Comparison of ENCODE assay signal across 8 mouse cellular contexts in genomic region chr5:104021597-104022378, GRCm38 (mm10). TPM values are rescaled to one million over a fixed set of nuclear protein-coding genes. Genes with fewer than 3 reads are reported as not detected.
DNase-seq lines count a peak whose midpoint lies in the region; ATAC-seq lines count a peak whose summit lies in the region.

TSS of gene Hsd17b11 (minus strand) at chr5:104021919.

- peak within 1 kb of the TSS; percentile 60 for H3K9ac ChIP-seq in hindbrain, embryonic 12.5 days

- H3K27ac ChIP-seq in hindbrain, embryonic 12.5 days, result no peak within 1 kb of the TSS

- WGBS in hindbrain, embryonic 12.5 days, result 1% methylated on average over 31 of the region's 31 CpGs

- H3K4me2 ChIP-seq in hindbrain, embryonic 12.5 days (replicated peaks), result peak within 1 kb of the TSS; percentile 83

- H3K4me3 ChIP-seq in hindbrain, embryonic 12.5 days, result peak within 1 kb of the TSS; percentile 44

- peak; percentile 75 for ATAC-seq in hindbrain, embryonic 12.5 days (ENCODE audit: low FRiP score)

- no peaks in the 10 kb centered on the region for H3K9me3 ChIP-seq in hindbrain, embryonic 12.5 days (replicated peaks)

- no peaks in the 10 kb centered on the region for H3K36me3 ChIP-seq in hindbrain, embryonic 12.5 days

- H3K27me3 ChIP-seq in hindbrain, embryonic 12.5 days, result peaks cover 12% of the 10 kb centered on the region

- DNase-seq in NIH3T3 (ENCODE audit: low read depth), result peak; percentile 93
- DNase-seq in cerebellum, postnatal 14 days, result peak; percentile 73 to 75
- peak; percentile 51 to 67 for DNase-seq in frontal cortex, postnatal 14 days (ENCODE audit: low spot score in 2 of 2)
- DNase-seq in layer of hippocampus, postnatal 14 days (ENCODE audit: low spot score in 2 of 2), result peak; percentile 68 to 72
- DNase-seq in lung, postnatal 10 days, result peak; percentile 94
- DNase-seq in ovary, postnatal 14 days (ENCODE audit: low spot score), result peak; percentile 71
- DNase-seq in thymus, postnatal 25 days, result peak; percentile 63

- peaks cover 7% of the 10 kb centered on the region for H3K4me1 ChIP-seq in hindbrain, embryonic 12.5 days

RNA-seq across cellular contexts. Expression of gene Hsd17b11, which starts in this region (rescaled TPM):
- 2.2 and 2.4 TPM in 2 replicates for polyA plus RNA-seq in hindbrain, embryonic 12.5 days (2016; fragmentation: Nextera tagmentation; extraction: Ambion mirVana)
- 10 to 100 TPM; 36.7 to 39.9 TPM for total RNA-seq in layer of hippocampus, postnatal 14 days (2021)
